Mouse (Mus musculus) lung, embryonic 14.5 days (tissue): Measurements from ENCODE around the gene Zeb2. TPM values are rescaled to one million over a fixed set of nuclear protein-coding genes. Genes with fewer than 3 reads are reported as not detected.

Experiments used
- ATAC-seq: fragments of 200-750 bp; cut with Nextera tagmentation; 2 replicates; pipeline ENCODE4 v1.8.0; 2017; ENCODE audit warnings: mild to moderate bottlenecking, moderate TSS enrichment, moderate library complexity; ENCODE audit not compliant: insufficient read depth
- DNase-seq: peaks from one replicate; pipeline ENCODE4 v3.0.0-alpha.2; 2015
- H3K27ac ChIP-seq: fragments of 300-500 bp; sonication (generic); 2 replicates; pipeline ENCODE4 v1.5.1; 2014; ENCODE audit warnings: low read depth, mild to moderate bottlenecking, moderate library complexity
- H3K27me3 ChIP-seq: fragments of 300-500 bp; sonication (generic); 2 replicates; pipeline ENCODE4 v1.6.1; 2014; ENCODE audit warnings: low read length, control low read depth; ENCODE audit not compliant: insufficient read depth
- H3K36me3 ChIP-seq: fragments of 300-500 bp; sonication (generic); 2 replicates; pipeline ENCODE4 v1.6.1; 2014; ENCODE audit warnings: control low read depth; ENCODE audit not compliant: insufficient read depth
- H3K4me1 ChIP-seq: fragments of 300-500 bp; sonication (generic); 2 replicates; pipeline ENCODE4 v1.6.1; 2014; ENCODE audit warnings: antibody characterized with exemption, control low read depth; ENCODE audit not compliant: insufficient read depth
- H3K4me2 ChIP-seq: fragments of 300-500 bp; sonication (generic); 2 replicates; pipeline ENCODE4 v1.6.1; 2014; ENCODE audit warnings: mild to moderate bottlenecking
- H3K4me3 ChIP-seq: fragments of 300-500 bp; sonication (generic); 2 replicates; pipeline ENCODE4 v1.5.1; 2014; ENCODE audit warnings: low read depth, low read length
- H3K9ac ChIP-seq: fragments of 300-500 bp; sonication (generic); 2 replicates; pipeline ENCODE4 v1.6.1; 2014
- H3K9me3 ChIP-seq: fragments of 300-500 bp; sonication (generic); 2 replicates; pipeline ENCODE4 v1.6.1; 2016; ENCODE audit warnings: low read depth, low read length, control low read depth
- CTCF ChIP-seq: IDR thresholded peaks from 2 replicates; pipeline ENCODE4 v1.5.1; 2016; ENCODE audit warnings: antibody characterized with exemption, low read depth
- WGBS: fragments of 180-500 bp; shearing (Covaris S2); extraction: QIAGEN DNeasy Blood & Tissue Kit; methylation state at CpG from one replicate; pipeline ENCODE4 v1.1.7; 2014; 5-methylcytosine and 5-hydroxymethylcytosine counted together
- polyA plus RNA-seq: library from polyadenylated mRNA; unstranded; fragments of >200 nt; fragmentation: Nextera tagmentation; extraction: Ambion mirVana; gene quantifications from 2 replicates; pipeline ENCODE4 v1.2.1, GENCODE M21; 2014

Zeb2 gene
- polyA plus RNA-seq, 1 experiment from 2014 or later, result 90.4 TPM

DNA sequence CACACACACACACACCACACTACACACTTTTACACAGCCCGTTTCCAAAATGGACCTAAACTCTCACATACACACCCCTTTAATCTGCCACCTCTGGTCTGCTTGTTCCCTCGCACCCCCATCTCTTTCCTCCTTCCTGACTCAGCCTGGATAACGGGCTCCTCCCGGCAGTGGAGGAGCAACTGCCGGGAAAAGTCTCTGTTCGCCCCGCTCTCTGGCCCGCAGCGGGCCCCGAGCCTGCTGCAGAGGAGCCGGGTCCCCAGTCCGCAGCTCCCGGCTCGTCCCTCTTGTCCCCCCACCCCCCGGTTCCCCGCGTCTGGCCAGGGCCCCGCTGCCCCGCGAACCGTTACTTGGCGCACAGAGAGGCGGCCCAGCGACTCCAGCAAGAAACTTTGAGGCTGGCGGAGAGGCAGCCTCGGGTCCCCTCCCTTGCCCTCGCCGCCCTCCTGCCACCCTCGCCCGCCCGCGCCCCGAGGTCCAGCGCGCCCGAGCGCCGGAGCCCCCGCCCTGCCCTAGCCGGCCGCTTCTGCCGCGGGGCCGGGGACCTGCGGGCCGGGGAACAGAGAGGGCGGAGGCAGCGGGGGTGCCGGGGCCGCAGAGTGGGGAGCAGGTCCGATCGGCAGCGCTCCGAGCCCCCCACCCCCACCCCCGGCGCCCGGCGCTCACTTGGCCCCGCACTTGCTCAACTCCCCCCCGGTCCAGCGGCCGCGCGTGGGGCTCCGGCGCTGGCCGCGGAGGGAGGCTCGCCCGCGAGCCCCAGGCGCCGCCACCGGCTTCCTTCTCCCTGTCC, 7.8 kb downstream of the Zeb2 start:
- peaks cover 12% of the 10 kb centered on the region; the same call in 1 of the 2 replicates for H3K4me1 ChIP-seq
- TF ChIP-seq CTCF, result no peak
- 0 out of 2 replicates have a peak, but pooled peaks cover 5% of the 10 kb centered on the region for H3K27me3 ChIP-seq
- H3K9ac ChIP-seq, result peak overlapping the region; percentile 100
- peak; percentile 59 for DNase-seq
- 0 out of 2 replicates have a peak, but pooled peaks have one; percentile 6 for ATAC-seq
- WGBS, result under 1% methylated on average over 60 of the region's 74 CpGs
- no peaks in the 10 kb centered on the region for H3K9me3 ChIP-seq
- H3K27ac ChIP-seq, result peak overlapping the region; percentile 99
- H3K4me3 ChIP-seq, result peak overlapping the region; percentile 85
- peak overlapping the region; percentile 83 for H3K4me2 ChIP-seq
- H3K36me3 ChIP-seq, result peaks cover 31% of the 10 kb centered on the region

- Histone ChIP-seq H3K9me3 (no peaks in the 10 kb centered on the region), H3K4me3 (peak overlapping the region; percentile 85), H3K36me3 (peaks cover 31% of the 10 kb centered on the region), H3K4me2 (peak overlapping the region; percentile 83), H3K27me3 (0 out of 2 replicates have a peak, but pooled peaks cover 5% of the 10 kb centered on the region), H3K27ac (peak overlapping the region; percentile 99), H3K4me1 (peaks cover 11% of the 10 kb centered on the region; the same call in 1 of the 2 replicates), H3K9ac (peak overlapping the region; percentile 100)
- DNase-seq, result peak; percentile 72
- under 1% methylated on average over 25 of the region's 25 CpGs for WGBS
- no peak for TF ChIP-seq CTCF
- peak; percentile 45 for ATAC-seq
Measured at GRCm38 (mm10) chr2:45108521-45109091, 8.6 kb downstream of the Zeb2 start.

GRCm38 (mm10) chr2:45107555-45107954, 9.6 kb downstream of the Zeb2 start:
- WGBS, result 30% methylated on average over 2 of the region's 2 CpGs
- no peaks in the 10 kb centered on the region for H3K9me3 ChIP-seq
- peak overlapping the region; percentile 83 for H3K4me2 ChIP-seq
- no peak for TF ChIP-seq CTCF
- 0 out of 2 replicates have a peak, but pooled peaks cover 8% of the 10 kb centered on the region for H3K4me1 ChIP-seq
- peak overlapping the region; percentile 100 for H3K9ac ChIP-seq
- peak overlapping the region; percentile 99 for H3K27ac ChIP-seq
- peaks cover 31% of the 10 kb centered on the region for H3K36me3 ChIP-seq
- ATAC-seq, result no peak
- peak; percentile 44 for DNase-seq
- H3K27me3 ChIP-seq, result 0 out of 2 replicates have a peak, but pooled peaks cover 5% of the 10 kb centered on the region
- peak overlapping the region; percentile 85 for H3K4me3 ChIP-seq

GRCm38 (mm10) chr2:45105922-45106851, 11.0 kb downstream of the Zeb2 start:
- Histone ChIP-seq H3K27ac (peak overlapping the region; percentile 99), H3K36me3 (peaks cover 39% of the 10 kb centered on the region), H3K4me3 (peak overlapping the region; percentile 85), H3K9ac (peak overlapping the region; percentile 100), H3K27me3 (0 out of 2 replicates have a peak, but pooled peaks cover 2% of the 10 kb centered on the region), H3K4me2 (peak overlapping the region; percentile 83), H3K9me3 (no peaks in the 10 kb centered on the region), H3K4me1 (peaks cover 16% of the 10 kb centered on the region; the same call in 1 of the 2 replicates)
- no peak for TF ChIP-seq CTCF
- peak; percentile 65 for DNase-seq
- no peak for ATAC-seq
- 24% methylated on average over 7 of the region's 7 CpGs for WGBS

GRCm38 (mm10) chr2:45105281-45105721, 11.9 kb downstream of the Zeb2 start:
- DNase-seq (peak; percentile 41), ATAC-seq (no peak)
- Histone ChIP-seq H3K4me1 (peaks cover 24% of the 10 kb centered on the region), H3K27ac (peak overlapping the region; percentile 99), H3K9me3 (no peaks in the 10 kb centered on the region), H3K9ac (peak overlapping the region; percentile 100), H3K27me3 (0 out of 2 replicates have a peak, but pooled peaks cover 2% of the 10 kb centered on the region), H3K36me3 (peaks cover 47% of the 10 kb centered on the region), H3K4me3 (peak overlapping the region; percentile 85), H3K4me2 (peak overlapping the region; percentile 83)
- WGBS, result 41% methylated on average over 6 of the region's 6 CpGs
- TF ChIP-seq CTCF, result no peak

GRCm38 (mm10) chr2:45104511-45105055, 12.6 kb downstream of the Zeb2 start:
- Histone ChIP-seq H3K4me3 (peak overlapping the region; percentile 85), H3K9me3 (no peaks in the 10 kb centered on the region), H3K4me1 (peaks cover 28% of the 10 kb centered on the region), H3K27me3 (0 out of 2 replicates have a peak, but pooled peaks cover 2% of the 10 kb centered on the region), H3K9ac (peak overlapping the region; percentile 100), H3K36me3 (peaks cover 48% of the 10 kb centered on the region), H3K27ac (peak overlapping the region; percentile 99), H3K4me2 (peak overlapping the region; percentile 83)
- no peak for ATAC-seq
- peak; percentile 27 for DNase-seq
- WGBS, result 22% methylated on average over 7 of the region's 7 CpGs
- TF ChIP-seq CTCF, result 0 out of 2 replicates have a peak, but pooled peaks have one; percentile 8
